Mouse (Mus musculus) ES-Bruce4 (cell line): ENCODE measurements around the gene Gm44503.

Experiments used
- CTCF ChIP-seq: IDR thresholded peaks from one replicate; pipeline ENCODE4 v1.8.1; 2011; ENCODE audit warnings: low read depth, low read length
- EP300 ChIP-seq: IDR thresholded peaks from 2 replicates; pipeline ENCODE4 v1.6.1; 2011; ENCODE audit warnings: low read depth, low read length; ENCODE audit not compliant: insufficient read depth

- TF ChIP-seq EP300 (no peak), CTCF (no peak)
Measured at GRCm38 (mm10) chr9:72985250-72986220, 26.9 kb downstream of the Gm44503 start, which contains the start of the genes Ccpg1os and Ccpg1.
